Mouse (Mus musculus): ENCODE measurements around the gene Camk2n1. TPM values are rescaled to one million over a fixed set of nuclear protein-coding genes. Genes with fewer than 3 reads are reported as not detected.

Gene Camk2n1
- polyA plus RNA-seq (2015; fragmentation: Nextera tagmentation; extraction: Ambion mirVana), result 42.8 and 44.8 TPM in 2 replicates

DNA sequence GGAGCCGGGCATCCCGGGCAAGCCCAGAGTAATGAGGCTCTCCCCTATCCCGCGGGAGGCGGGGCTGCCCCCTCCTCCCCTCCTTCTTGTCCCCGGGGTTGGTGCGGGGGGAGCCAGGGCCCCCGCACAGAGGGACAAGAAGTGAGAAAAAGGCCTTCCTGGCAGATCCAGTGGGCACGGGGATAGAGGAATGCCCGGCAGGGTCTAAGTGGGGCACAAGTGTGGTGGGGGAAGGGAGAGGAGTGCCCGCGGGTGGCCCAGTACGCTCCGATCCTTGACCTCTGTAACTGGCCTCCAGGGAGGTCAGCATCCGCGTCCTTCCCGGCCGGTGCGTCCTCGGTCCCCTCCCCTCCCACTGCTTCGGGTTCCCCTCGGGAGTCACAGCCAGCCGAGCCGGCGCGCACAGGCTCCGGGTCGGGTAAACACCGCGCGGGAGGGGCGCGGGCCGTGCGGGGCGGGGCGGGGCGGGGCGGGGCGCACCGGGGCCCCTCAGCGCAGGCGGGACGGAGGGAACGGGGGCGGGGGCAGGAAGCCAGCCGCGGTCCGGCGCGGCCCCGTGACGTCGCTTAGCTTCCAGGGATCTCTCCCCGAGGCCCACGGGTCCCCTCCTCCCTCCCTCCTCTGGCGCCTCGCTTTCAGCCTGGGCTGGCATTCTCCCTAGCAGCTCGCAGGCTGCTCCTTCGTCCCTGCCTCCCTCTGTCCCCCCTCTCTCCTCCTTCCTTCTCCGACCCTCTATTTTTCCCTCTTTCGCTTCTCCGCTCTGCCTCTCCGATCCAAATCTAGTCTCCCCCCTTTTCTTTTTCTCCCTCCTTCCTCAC lies at the start of gene Camk2n1:
TSS of gene Camk2n1 (plus strand) at position 562 of the 818 bp plus-strand sequence.

DNA sequence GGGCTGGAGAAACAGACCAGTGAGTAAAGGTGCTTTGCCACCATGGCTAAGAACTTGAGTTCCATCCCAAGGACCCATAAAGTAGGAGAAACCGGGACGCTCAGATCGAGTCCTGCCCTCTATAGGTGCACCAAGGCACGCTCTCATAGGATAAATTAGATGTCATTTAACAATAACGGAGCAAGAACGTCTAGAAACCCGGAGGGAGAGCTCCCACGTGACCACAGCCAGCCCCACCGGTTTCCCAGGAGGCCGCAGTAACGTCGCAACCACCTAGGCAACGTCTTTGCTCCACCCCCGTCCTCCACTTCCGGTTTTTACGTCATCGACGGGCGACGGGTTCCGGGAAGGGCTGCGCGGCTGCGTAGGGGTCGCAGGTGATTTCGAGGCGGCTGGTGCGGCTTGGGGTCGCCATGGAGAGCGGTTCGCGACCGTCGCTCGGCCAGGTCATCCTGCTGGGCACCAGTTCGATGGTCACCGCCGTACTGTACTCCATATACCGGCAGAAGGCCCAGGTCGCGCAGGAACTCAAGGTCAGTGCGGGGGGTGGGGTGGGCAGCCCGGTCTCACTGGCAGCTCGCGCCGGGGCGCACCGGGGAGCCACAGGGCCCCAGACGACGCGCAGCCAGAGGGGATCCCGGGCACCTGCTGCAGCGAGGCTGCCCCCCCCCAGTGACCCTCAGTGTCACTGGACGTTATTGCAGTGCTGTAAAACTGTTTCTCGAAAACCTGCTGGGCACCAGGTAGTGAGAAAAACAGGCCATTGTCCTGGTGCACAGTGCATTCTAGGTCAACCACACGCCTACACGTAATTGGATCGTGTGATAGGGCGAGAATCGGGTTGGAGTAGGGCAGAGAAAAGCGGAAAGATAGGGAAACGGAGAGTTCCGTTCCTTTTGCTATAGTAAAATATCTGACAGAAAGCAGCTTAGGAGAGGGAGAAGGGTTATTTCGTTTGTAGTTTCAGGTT lies 19.5 kb upstream of the Camk2n1 start, which contains the start of gene Mul1:
TSS of gene Mul1 (plus strand) at position 325 of the 970 bp plus-strand sequence.

Other genes starting within 250 kb of the Camk2n1 start
- gene Hp1bp3, start 238.0 kb upstream of the Camk2n1 start, polyA plus RNA-seq (2015; fragmentation: Nextera tagmentation; extraction: Ambion mirVana), result 153 and 158 TPM in 2 replicates
- 18.2 and 19.5 TPM in 2 replicates for gene Sh2d5, start 203.9 kb upstream of the Camk2n1 start, polyA plus RNA-seq (2015; fragmentation: Nextera tagmentation; extraction: Ambion mirVana)
- 5.4 and 6.0 TPM in 2 replicates for gene Kif17, start 203.9 kb upstream of the Camk2n1 start, polyA plus RNA-seq (2015; fragmentation: Nextera tagmentation; extraction: Ambion mirVana)
- 213 and 224 TPM in 2 replicates for gene Ddost, start 149.6 kb upstream of the Camk2n1 start, polyA plus RNA-seq (2015; fragmentation: Nextera tagmentation; extraction: Ambion mirVana)
- gene Pink1, start 128.0 kb upstream of the Camk2n1 start, polyA plus RNA-seq (2015; fragmentation: Nextera tagmentation; extraction: Ambion mirVana), result 138 and 152 TPM in 2 replicates
- 21.4 and 23.0 TPM in 2 replicates for gene Cda, start 86.3 kb upstream of the Camk2n1 start, polyA plus RNA-seq (2015; fragmentation: Nextera tagmentation; extraction: Ambion mirVana)
- gene Fam43b, start 57.8 kb upstream of the Camk2n1 start, polyA plus RNA-seq (2015; fragmentation: Nextera tagmentation; extraction: Ambion mirVana), result 25.5 and 26.1 TPM in 2 replicates
- 17.1 and 19.5 TPM in 2 replicates for gene Mul1, start 19.6 kb upstream of the Camk2n1 start, polyA plus RNA-seq (2015; fragmentation: Nextera tagmentation; extraction: Ambion mirVana)
- gene Vwa5b1, start 181.6 kb downstream of the Camk2n1 start, polyA plus RNA-seq (2015; fragmentation: Nextera tagmentation; extraction: Ambion mirVana), result 1.3 and 1.7 TPM in 2 replicates

All from neural tube, postnatal 0 days (tissue).